Mouse (Mus musculus) forebrain, embryonic 11.5 days (tissue): Measurements from ENCODE around the gene Spata2. TPM values are rescaled to one million over a fixed set of nuclear protein-coding genes. Genes with fewer than 3 reads are reported as not detected.

ENCODE experiments used
- ATAC-seq: fragments of 200-750 bp; cut with Nextera tagmentation; replicated peaks from 2 replicates; pipeline ENCODE4 v1.8.0; 2017; ENCODE audit warnings: moderate TSS enrichment; ENCODE audit not compliant: low FRiP score
- DNase-seq: peaks from one replicate; pipeline ENCODE4 v3.0.0-alpha.2; 2017; ENCODE audit warnings: low spot score
- H3K27ac ChIP-seq: fragments of 300-500 bp; sonication (generic); 2 replicates; pipeline ENCODE4 v1.5.1; 2014; ENCODE audit warnings: low read depth, low read length
- H3K27me3 ChIP-seq: fragments of 300-500 bp; sonication (generic); 2 replicates; pipeline ENCODE4 v1.6.1; 2014; ENCODE audit warnings: mild to moderate bottlenecking, low read length, mixed read lengths; ENCODE audit not compliant: control insufficient read depth, insufficient read depth
- H3K36me3 ChIP-seq: fragments of 300-500 bp; sonication (generic); 2 replicates; pipeline ENCODE4 v1.6.1; 2014; ENCODE audit warnings: mild to moderate bottlenecking, low read length, moderate library complexity, mixed read lengths; ENCODE audit not compliant: control insufficient read depth, insufficient read depth
- H3K4me1 ChIP-seq: fragments of 300-500 bp; sonication (generic); replicated peaks from 2 replicates; pipeline ENCODE4 v1.6.1; 2014; ENCODE audit warnings: low read length, mixed read lengths; ENCODE audit not compliant: control insufficient read depth, insufficient read depth
- H3K4me2 ChIP-seq: fragments of 300-500 bp; sonication (generic); 2 replicates; pipeline ENCODE4 v1.6.1; 2014; ENCODE audit warnings: low read depth, mild to moderate bottlenecking, low read length, moderate library complexity, mixed read lengths; ENCODE audit not compliant: severe bottlenecking
- H3K4me3 ChIP-seq: fragments of 300-500 bp; sonication (generic); 2 replicates; pipeline ENCODE4 v1.5.1; 2014; ENCODE audit warnings: low read depth, low read length
- H3K9ac ChIP-seq: fragments of 300-500 bp; sonication (generic); 2 replicates; pipeline ENCODE4 v1.6.1; 2014; ENCODE audit warnings: low read length
- H3K9me3 ChIP-seq: fragments of 300-500 bp; sonication (generic); 2 replicates; pipeline ENCODE4 v1.6.1; 2016; ENCODE audit warnings: low read length, mixed read lengths; ENCODE audit not compliant: control insufficient read depth
- WGBS: fragments of 180-500 bp; shearing (Covaris S2); extraction: QIAGEN DNeasy Blood & Tissue Kit; methylation state at CpG from one replicate; pipeline ENCODE4 v1.1.7; 2014; 5-methylcytosine and 5-hydroxymethylcytosine counted together
- polyA plus RNA-seq: library from polyadenylated mRNA; unstranded; fragments of >200 nt; fragmentation: Nextera tagmentation; extraction: Ambion mirVana; gene quantifications from 2 replicates; pipeline ENCODE4 v1.2.1, GENCODE M21; 2014

Spata2 gene
- polyA plus RNA-seq, 1 experiment from 2014 or later, result 23.0 TPM

DNA sequence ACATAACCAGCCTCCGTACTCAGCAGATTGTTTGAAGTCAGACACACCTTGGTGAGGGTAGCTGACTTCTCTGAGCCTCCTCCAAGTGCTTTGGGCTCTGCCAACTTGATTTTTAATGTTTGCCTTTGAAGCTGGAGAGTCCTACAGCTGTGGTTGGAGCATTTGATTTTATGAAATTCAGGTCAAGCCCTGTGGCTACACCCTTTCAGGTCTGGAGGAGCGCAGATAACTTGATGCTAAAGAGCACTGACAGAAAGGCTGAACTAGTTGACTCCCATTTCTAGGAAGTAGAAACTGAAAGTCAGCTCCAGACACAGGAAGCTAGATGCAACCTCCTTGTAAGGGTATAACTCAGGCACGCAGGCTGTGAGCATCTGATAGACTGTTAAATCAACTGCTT is 12.4 kb upstream of the Spata2 start:
- Histone ChIP-seq H3K9me3 (no peaks in the 10 kb centered on the region), H3K9ac (no peak overlapping the region), H3K36me3 (no peaks in the 10 kb centered on the region; the same call in 1 of the 2 replicates), H3K4me2 (no peak overlapping the region), H3K4me1 (peaks cover 16% of the 10 kb centered on the region), H3K27ac (no peak overlapping the region), H3K4me3 (no peak overlapping the region), H3K27me3 (no peaks in the 10 kb centered on the region)
- DNase-seq (no peak), ATAC-seq (no peak)
- WGBS, result 91% methylated on average over 3 of the region's 3 CpGs

DNA sequence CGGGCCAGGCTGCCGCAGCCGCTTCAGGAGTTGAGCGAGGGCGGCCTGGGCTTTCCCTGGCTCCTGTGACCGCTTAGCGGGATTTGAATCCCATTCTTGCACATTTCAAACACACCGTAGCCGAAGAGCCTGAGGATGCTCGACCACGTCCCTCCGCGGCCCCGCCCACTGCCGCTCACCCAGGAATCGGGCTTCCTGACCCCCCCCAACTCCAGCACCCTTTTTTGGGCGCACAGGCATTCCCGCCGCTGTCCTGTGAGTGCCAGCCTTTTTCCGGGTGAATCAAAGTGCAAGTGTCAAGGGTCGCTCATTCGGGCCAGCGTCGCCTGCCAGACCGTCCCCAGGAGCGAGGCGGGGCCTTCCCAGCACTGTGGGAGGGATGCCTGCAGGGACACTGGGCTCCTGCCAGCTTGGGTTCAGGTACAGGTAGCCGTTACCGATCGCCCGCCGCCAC is 11.2 kb upstream of the Spata2 start:
- Histone ChIP-seq H3K27ac (no peak overlapping the region), H3K4me1 (peaks cover 16% of the 10 kb centered on the region), H3K4me3 (peak overlapping the region; percentile 97), H3K4me2 (peak overlapping the region; percentile 72), H3K36me3 (no peaks in the 10 kb centered on the region; the same call in 1 of the 2 replicates), H3K9me3 (no peaks in the 10 kb centered on the region), H3K27me3 (no peaks in the 10 kb centered on the region), H3K9ac (peak overlapping the region; percentile 95)
- peak; percentile 23 for ATAC-seq
- under 1% methylated on average over 32 of the region's 32 CpGs for WGBS
- peak; percentile 68 for DNase-seq

DNA sequence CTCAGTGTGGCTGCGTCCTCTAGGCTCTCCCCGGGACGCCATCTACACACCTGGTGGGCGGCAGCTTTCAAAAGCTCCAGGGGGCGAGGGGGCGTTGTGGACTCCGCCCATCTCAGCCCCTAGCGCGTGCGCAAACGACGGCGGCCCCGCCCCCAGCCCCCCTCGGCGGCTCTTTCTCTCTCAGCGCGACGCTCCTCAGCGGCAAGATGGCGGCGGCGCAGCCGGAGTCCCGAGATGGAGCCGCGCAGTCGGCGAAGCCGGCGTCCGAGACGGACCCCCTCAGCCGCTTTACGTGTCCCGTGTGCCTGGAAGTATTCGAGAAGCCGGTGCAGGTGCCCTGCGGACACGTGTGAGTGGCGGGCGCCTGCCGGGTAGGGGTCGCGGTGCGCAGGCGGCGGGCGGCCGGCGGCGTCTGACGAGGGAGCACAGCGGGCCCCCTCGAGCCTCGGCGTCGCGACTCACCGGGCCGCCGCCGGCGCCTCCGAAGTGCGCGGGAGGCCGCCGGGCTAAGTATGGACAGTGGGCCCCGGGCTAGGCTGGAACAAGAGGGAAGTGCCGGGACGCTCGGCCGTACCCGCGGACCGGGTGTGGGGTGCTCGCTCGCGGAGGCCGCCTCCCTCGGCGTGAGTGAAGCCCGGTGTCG is 10.7 kb upstream of the Spata2 start:
- Histone ChIP-seq H3K9ac (peak overlapping the region; percentile 95), H3K27ac (peak overlapping the region; percentile 66; the same call in 1 of the 2 replicates), H3K4me1 (peaks cover 16% of the 10 kb centered on the region), H3K36me3 (no peaks in the 10 kb centered on the region; the same call in 1 of the 2 replicates), H3K9me3 (no peaks in the 10 kb centered on the region), H3K27me3 (no peaks in the 10 kb centered on the region), H3K4me3 (peak overlapping the region; percentile 97), H3K4me2 (peak overlapping the region; percentile 72)
- ATAC-seq (peak; percentile 86), DNase-seq (peak; percentile 95)
- WGBS, result under 1% methylated on average over 79 of the region's 85 CpGs

DNA sequence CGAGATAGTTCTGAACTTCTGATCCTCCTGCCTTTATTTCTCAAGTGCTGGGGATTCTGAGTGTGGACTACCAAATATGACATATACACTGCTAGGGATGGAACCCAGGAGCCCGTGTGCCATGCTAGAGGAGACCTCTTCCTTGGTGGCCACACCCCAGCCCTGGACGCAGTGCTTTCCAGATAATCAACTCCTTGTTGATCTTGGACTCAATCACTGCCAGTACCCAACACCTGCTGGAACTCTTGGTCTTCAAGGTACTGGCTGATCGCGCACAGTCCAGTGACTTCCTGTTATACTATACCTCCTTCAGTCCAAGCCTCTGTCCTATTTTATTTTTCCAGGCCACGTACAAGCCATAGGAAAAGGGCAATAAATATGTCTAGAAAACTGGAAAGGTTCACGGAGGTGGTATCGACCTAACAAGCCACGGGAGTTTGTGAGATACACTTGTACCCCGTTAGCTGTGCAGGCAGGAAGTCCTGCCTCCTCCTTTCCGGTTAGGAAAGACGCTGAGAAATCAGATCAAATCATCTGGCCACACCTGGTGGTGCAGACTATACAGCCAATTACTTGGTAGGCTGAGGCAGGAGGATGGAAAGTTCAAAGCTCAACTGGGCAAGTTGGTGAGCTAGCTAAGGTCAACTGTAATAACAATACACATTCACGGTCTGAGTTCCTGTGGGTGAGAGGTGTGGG is 10.0 kb upstream of the Spata2 start:
- DNase-seq, result no peak
- H3K4me2 ChIP-seq, result peak overlapping the region; percentile 72
- H3K4me3 ChIP-seq, result peak overlapping the region; percentile 97
- H3K27me3 ChIP-seq, result no peaks in the 10 kb centered on the region
- no peaks in the 10 kb centered on the region; the same call in 1 of the 2 replicates for H3K36me3 ChIP-seq
- peaks cover 16% of the 10 kb centered on the region for H3K4me1 ChIP-seq
- H3K9me3 ChIP-seq, result no peaks in the 10 kb centered on the region
- no peak overlapping the region for H3K9ac ChIP-seq
- WGBS, result 49% methylated on average over 13 of the region's 13 CpGs
- H3K27ac ChIP-seq, result no peak overlapping the region; the same call in 1 of the 2 replicates
- 0 out of 2 replicates have a peak, but pooled peaks have one; percentile 6 for ATAC-seq

DNA sequence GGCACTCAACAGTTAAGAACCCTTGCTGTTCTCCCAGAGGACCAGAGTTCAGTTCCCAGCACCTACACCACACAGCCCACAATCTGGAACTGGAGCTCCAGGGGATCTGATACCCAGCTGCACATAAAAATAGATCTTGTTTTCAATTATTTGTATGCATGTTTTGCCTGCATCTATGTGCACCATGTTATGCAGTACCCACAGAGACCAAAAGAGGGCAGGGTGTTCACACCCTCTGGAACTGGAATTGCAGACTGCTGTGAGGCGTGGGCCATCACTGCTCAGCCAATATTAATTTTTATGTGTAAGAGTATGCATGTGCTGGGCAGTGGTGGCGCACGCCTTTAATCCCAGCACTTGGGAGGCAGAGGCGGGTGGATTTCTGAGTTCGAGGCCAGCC is 4.6 kb upstream of the Spata2 start:
- Histone ChIP-seq H3K27ac (no peak overlapping the region), H3K9me3 (no peaks in the 10 kb centered on the region), H3K4me2 (no peak overlapping the region), H3K4me3 (no peak overlapping the region), H3K4me1 (no peaks in the 10 kb centered on the region), H3K27me3 (no peaks in the 10 kb centered on the region), H3K9ac (no peak overlapping the region), H3K36me3 (no peaks in the 10 kb centered on the region)
- ATAC-seq (no peak), DNase-seq (no peak)
- 75% methylated on average over 5 of the region's 5 CpGs for WGBS

DNA sequence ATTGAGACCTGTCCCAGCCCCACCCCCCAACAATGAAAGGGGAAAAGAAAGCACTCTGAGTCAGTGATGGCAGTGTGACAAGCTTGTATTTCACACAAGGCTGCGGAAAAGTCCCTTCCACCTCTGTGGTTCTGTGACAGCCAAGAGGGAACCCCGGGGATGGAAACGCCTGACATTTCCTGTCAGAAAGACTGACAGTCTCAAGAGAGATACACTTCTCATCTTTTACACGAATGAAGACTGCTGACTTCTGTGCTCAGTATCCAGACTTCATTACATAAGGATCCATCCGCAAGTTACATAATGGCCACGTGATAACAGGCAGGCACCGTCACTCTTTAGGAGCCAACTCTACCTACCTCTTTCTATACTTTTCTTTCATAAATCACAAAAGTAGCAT is 3.8 kb upstream of the Spata2 start:
- H3K4me2 ChIP-seq, result no peak overlapping the region
- H3K27me3 ChIP-seq, result no peaks in the 10 kb centered on the region
- no peak for DNase-seq
- H3K36me3 ChIP-seq, result no peaks in the 10 kb centered on the region
- H3K4me3 ChIP-seq, result no peak overlapping the region
- H3K9me3 ChIP-seq, result no peaks in the 10 kb centered on the region
- H3K27ac ChIP-seq, result no peak overlapping the region
- ATAC-seq, result no peak
- no peak overlapping the region for H3K9ac ChIP-seq
- peaks cover 4% of the 10 kb centered on the region; the same call in 1 of the 2 replicates for H3K4me1 ChIP-seq
- WGBS, result 87% methylated on average over 7 of the region's 7 CpGs

DNA sequence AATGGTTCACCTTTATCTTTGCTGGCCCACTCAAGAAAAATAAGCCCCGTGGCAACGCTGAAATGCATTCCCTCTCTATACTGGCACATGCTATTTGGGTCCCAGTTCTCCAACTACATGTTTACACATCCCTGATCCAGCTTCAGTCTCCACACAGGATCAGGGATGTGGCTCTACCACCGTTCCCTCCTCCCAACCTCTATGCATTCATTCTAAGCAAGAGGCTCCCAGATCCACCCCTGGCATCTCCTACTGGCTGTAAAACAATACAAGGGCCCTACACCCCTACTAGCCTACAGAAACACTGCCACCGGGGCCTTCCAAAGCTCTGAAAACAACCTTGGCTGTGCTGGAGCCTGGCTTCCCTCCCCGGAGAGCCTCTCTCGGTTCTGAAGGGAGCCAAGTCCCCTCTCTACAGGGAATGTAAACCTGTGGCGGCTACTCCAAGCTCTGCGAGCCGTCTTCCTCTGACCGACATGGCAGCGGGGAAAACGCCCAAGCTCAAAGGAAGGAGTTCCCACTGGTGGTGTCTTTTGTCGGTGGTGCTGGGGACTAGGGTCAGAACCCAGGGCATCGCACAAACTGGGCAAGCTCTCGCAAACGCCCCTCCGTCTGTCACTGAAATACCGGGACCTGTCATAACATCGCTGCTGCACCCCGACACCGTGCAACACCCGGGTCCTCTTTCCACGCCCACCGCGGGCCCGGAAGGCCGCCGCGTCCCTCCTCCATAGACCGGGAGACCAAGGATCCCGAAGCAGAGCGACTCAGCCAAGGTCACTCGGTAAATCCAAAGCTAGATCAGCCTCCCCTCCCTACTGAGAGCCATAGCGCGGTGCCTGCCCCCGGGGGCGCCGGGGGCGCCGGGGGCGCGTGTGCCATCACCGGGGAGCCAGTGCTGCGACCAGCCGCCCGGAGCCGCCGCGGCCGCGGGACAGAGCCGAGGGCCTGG is 654 bp downstream of the Spata2 start, which contains the start of gene Rnf114:
Gene Rnf114 (plus strand): TSS at position 889 of the 952 bp plus-strand sequence.
- H3K4me2 ChIP-seq, result peak within 1 kb of the TSS; percentile 89
- H3K36me3 ChIP-seq, result no peaks in the 10 kb centered on the region
- no peaks in the 10 kb centered on the region for H3K9me3 ChIP-seq
- peak within 1 kb of the TSS; percentile 88 for H3K9ac ChIP-seq
- peak; percentile 21 for ATAC-seq
- WGBS, result 4% methylated on average over 52 of the region's 52 CpGs
- peaks cover 10% of the 10 kb centered on the region; the same call in 1 of the 2 replicates for H3K4me1 ChIP-seq
- peak within 1 kb of the TSS; percentile 100 for H3K4me3 ChIP-seq
- no peak for DNase-seq
- peak within 1 kb of the TSS; percentile 97 for H3K27ac ChIP-seq
- no peaks in the 10 kb centered on the region for H3K27me3 ChIP-seq
